Mouse (Mus musculus): Measurements from ENCODE around the gene Scand1. TPM values are rescaled to one million over a fixed set of nuclear protein-coding genes. Genes with fewer than 3 reads are reported as not detected.
A peak's percentile ranks its signal among the peaks of the same experiment; 100 is the strongest.

Gene Scand1
- 140 and 181 TPM in 2 replicates for polyA plus RNA-seq (2015; fragmentation: Nextera tagmentation; extraction: Ambion mirVana)

DNA sequence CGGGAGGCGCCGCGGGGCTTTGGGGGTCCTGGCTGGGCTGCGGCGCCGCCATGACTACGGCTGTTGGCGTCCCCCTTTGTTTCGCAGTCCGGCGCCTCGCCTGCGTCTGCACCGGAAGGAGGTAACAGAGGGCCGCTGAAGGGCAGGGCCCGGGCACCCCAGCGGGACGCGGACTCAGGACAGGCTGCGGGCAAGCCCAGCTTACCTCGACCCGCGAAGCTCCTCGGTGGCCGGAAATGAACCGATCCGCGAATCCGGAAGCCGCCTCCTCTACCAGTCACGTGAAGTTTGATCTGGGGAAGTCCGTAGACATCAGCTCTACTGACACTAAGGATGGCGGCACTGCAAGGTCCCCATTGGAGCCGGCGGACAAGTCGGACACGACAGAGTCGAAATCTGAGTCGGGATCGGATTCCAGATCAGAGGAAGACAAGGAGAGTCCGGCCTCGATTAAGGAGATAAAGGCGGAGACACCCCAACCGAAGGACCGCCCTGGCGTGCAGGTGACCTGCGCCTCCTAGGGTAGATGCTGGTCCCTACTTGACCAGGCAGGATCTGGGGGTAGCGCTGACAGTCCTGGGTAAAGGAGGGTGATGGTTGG, at the start of gene Scand1, which contains the start of gene Cnbd2:
Gene Scand1, minus strand, starts transcription at position 408 of the 601 bp plus-strand sequence.
Gene Cnbd2, plus strand, starts transcription at position 3 of the 601 bp plus-strand sequence.
- ATAC-seq (replicated peaks; ENCODE audit: low FRiP score, low read depth) (peak; percentile 91), DNase-seq (ENCODE audit: low spot score) (peak; percentile 89)
- Histone ChIP-seq H3K9me3 (replicated peaks; ENCODE audit: low read length) (no peaks in the 10 kb centered on the region), H3K27ac (peak within 1 kb of the TSS; percentile 99), H3K4me3 (replicated peaks; ENCODE audit: low read depth, low read length) (peak within 1 kb of the TSS; percentile 81), H3K27me3 (ENCODE audit: insufficient read depth, low read length) (no peaks in the 10 kb centered on the region), H3K4me1 (replicated peaks; ENCODE audit: insufficient read depth, low read length) (no peaks in the 10 kb centered on the region), H3K4me2 (ENCODE audit: low read length) (peak within 1 kb of the TSS; percentile 75), H3K9ac (ENCODE audit: low read depth, low read length) (peak within 1 kb of the TSS; percentile 93), H3K36me3 (ENCODE audit: insufficient read depth, low read length) (0 out of 2 replicates have a peak, but pooled peaks cover 3% of the 10 kb centered on the region)
- WGBS: 2% methylated on average over 46 of the region's 49 CpGs
- peak; percentile 46 for TF ChIP-seq CTCF (IDR thresholded peaks at IDR 0.05; ENCODE audit: low read depth)

DNA sequence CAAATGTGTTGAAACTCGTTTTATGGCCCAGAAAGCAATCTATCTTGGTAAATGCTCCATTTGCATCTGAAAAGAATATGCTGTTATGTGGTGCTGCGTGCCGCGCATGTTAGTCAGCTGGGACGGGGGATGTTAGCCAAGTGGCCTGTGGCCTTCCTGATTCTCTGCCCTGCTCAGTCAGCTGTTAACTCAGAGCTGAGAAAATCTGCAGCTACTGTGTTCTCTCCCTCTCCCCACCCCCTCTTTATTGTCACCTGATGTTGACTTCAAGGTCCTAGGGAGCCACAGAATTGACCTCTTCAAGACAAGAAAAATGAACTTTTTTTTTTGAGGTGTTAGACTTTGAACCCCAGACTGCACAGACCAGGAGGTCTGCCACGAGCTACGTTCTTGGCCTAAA, 43.5 kb upstream of the Scand1 start:
- H3K27ac ChIP-seq: no peak overlapping the region
- ATAC-seq (replicated peaks; ENCODE audit: low FRiP score, low read depth) (peak; percentile 69; the same call in 1 of the 2 replicates), DNase-seq (ENCODE audit: low spot score) (peak; percentile 35)
- no peak overlapping the region for H3K4me2 ChIP-seq (ENCODE audit: low read length)
- no peaks in the 10 kb centered on the region for H3K36me3 ChIP-seq (ENCODE audit: insufficient read depth, low read length)
- no peak for TF ChIP-seq CTCF (IDR thresholded peaks at IDR 0.05; ENCODE audit: low read depth)
- no peak overlapping the region for H3K4me3 ChIP-seq (replicated peaks; ENCODE audit: low read depth, low read length)
- WGBS: 43% methylated on average over 7 of the region's 7 CpGs
- no peaks in the 10 kb centered on the region for H3K27me3 ChIP-seq (ENCODE audit: insufficient read depth, low read length)
- no peaks in the 10 kb centered on the region for H3K4me1 ChIP-seq (replicated peaks; ENCODE audit: insufficient read depth, low read length)
- no peaks in the 10 kb centered on the region for H3K9me3 ChIP-seq (replicated peaks; ENCODE audit: low read length)
- H3K9ac ChIP-seq (ENCODE audit: low read depth, low read length): no peak overlapping the region

DNA sequence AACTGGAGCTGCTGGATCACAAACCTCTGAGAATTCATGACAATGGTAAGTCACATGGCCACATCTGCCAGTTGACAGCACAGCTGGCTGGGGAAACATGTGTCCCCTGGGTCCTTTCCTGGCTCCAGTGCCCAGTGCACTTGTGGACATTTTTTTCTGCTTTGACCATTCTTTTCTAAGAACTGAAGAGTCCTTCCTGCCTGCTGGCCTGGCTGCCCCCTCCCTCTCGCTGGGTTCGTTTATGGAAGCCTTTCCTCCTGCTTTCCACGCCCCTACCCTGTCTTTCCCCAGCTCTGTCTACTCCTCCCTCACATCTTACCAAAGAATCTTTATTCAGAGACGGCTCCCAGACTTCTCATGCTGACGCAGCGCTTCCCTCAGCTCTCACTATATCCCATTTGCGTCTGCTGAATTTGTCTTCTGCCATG, 40.8 kb upstream of the Scand1 start:
- WGBS: 23% methylated on average over 7 of the region's 7 CpGs
- Histone ChIP-seq H3K4me1 (replicated peaks; ENCODE audit: insufficient read depth, low read length) (no peaks in the 10 kb centered on the region), H3K36me3 (ENCODE audit: insufficient read depth, low read length) (no peaks in the 10 kb centered on the region), H3K27me3 (ENCODE audit: insufficient read depth, low read length) (no peaks in the 10 kb centered on the region), H3K9ac (ENCODE audit: low read depth, low read length) (no peak overlapping the region), H3K4me2 (ENCODE audit: low read length) (no peak overlapping the region), H3K4me3 (replicated peaks; ENCODE audit: low read depth, low read length) (no peak overlapping the region), H3K27ac (no peak overlapping the region), H3K9me3 (replicated peaks; ENCODE audit: low read length) (no peaks in the 10 kb centered on the region)
- no peak for TF ChIP-seq CTCF (IDR thresholded peaks at IDR 0.05; ENCODE audit: low read depth)
- DNase-seq (ENCODE audit: low spot score) (peak; percentile 47), ATAC-seq (replicated peaks; ENCODE audit: low FRiP score, low read depth) (no peak)

DNA sequence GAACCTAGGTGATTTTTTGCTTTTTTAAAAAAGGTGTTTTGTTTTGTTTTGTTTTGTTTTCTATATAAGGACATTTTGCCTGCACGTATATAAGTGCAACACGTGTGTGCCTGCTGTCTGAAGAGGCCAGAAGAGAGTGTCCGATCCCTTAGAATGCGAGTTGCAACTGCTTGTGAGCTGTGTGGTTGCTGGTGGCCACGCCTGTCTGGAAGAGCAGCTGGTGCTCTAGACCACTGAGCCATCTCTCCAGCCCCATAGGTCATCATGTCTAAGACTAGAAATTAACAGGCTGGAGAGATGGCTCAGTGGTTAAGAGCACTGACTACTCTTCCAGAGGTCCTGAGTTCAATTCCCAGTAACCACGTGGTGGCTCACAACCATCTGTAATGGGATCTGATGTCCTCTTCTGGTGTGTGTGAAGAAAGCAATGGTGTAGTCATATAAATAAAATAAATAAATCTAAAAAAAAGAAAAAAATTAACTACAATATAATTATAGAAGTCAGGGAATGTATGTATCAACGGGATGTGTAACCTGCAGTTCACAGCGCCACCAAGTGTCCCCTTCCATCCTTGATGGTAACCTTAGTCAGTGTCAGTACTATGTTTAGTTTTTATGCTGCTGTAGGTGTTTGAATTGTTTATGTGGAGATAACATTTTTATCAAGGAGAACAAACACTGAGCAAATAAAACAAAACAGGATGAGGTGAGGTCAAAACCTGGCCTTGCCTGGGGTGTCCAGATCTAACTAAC, 40.1 kb upstream of the Scand1 start:
- Histone ChIP-seq H3K36me3 (ENCODE audit: insufficient read depth, low read length) (no peaks in the 10 kb centered on the region), H3K9ac (ENCODE audit: low read depth, low read length) (no peak overlapping the region), H3K9me3 (replicated peaks; ENCODE audit: low read length) (no peaks in the 10 kb centered on the region), H3K27me3 (ENCODE audit: insufficient read depth, low read length) (no peaks in the 10 kb centered on the region), H3K4me2 (ENCODE audit: low read length) (no peak overlapping the region), H3K4me3 (replicated peaks; ENCODE audit: low read depth, low read length) (no peak overlapping the region), H3K27ac (no peak overlapping the region), H3K4me1 (replicated peaks; ENCODE audit: insufficient read depth, low read length) (no peaks in the 10 kb centered on the region)
- TF ChIP-seq CTCF (IDR thresholded peaks at IDR 0.05; ENCODE audit: low read depth): peak; percentile 46; the same call in 1 of the 2 replicates
- no peak for ATAC-seq (replicated peaks; ENCODE audit: low FRiP score, low read depth)
- no peak for DNase-seq (ENCODE audit: low spot score)
- 77% methylated on average over 8 of the region's 8 CpGs for WGBS

DNA sequence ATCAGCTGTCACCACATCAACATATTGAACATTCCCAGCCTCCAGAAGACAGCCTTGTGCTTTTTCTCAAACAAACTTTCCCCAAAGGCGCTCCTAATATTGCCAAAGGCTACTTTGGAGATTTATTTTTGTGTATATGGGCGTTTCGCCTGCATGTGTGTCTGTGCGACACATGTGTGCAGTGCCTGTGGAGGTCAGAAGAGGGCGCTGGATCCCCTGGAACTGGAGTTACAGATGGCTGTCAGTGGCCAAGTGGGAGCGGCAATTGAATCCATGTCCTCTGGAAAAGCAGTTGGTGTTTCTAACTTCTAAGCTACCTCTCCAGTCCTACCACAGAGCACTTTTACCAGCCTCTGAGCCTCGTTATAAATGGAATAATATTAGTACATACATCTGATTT, 38.7 kb upstream of the Scand1 start:
- H3K4me2 ChIP-seq (ENCODE audit: low read length): no peak overlapping the region
- no peak overlapping the region for H3K27ac ChIP-seq
- no peaks in the 10 kb centered on the region for H3K9me3 ChIP-seq (replicated peaks; ENCODE audit: low read length)
- 85% methylated on average over 7 of the region's 7 CpGs for WGBS
- no peaks in the 10 kb centered on the region for H3K27me3 ChIP-seq (ENCODE audit: insufficient read depth, low read length)
- no peak overlapping the region for H3K4me3 ChIP-seq (replicated peaks; ENCODE audit: low read depth, low read length)
- no peaks in the 10 kb centered on the region for H3K4me1 ChIP-seq (replicated peaks; ENCODE audit: insufficient read depth, low read length)
- ATAC-seq (replicated peaks; ENCODE audit: low FRiP score, low read depth): no peak
- H3K36me3 ChIP-seq (ENCODE audit: insufficient read depth, low read length): no peaks in the 10 kb centered on the region
- peak; percentile 28; the same call in 1 of the 2 replicates for TF ChIP-seq CTCF (IDR thresholded peaks at IDR 0.05; ENCODE audit: low read depth)
- DNase-seq (ENCODE audit: low spot score): no peak
- H3K9ac ChIP-seq (ENCODE audit: low read depth, low read length): no peak overlapping the region

DNA sequence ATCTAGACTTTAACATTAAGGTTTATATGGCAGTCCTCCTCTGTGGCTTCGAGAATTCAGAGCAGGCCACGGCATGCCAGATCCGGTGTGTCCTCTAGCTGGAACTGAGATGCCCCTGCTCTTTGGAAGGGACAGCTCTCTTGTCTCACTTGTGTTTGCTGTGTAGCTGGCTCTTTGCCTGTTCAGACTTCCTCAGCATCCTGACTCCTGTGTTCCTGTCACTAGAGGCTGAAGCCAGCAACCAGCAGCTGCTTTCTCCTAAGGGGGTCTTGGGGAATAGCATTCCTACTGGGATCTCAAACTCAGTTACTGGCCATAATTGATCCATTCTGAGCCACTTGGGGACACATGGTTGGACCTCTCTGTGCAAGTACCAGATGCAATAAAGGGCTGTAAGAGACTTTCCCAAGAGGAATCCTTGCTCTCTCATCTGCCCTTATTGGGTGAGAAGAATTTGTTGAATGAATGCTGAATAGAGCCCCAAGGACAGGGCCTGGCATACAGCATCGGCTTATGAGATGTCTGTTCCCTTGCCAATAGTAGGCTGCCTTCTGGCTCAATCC, 36.9 kb upstream of the Scand1 start:
- no peaks in the 10 kb centered on the region for H3K36me3 ChIP-seq (ENCODE audit: insufficient read depth, low read length)
- H3K9me3 ChIP-seq (replicated peaks; ENCODE audit: low read length): no peaks in the 10 kb centered on the region
- WGBS: 80% methylated on average over 4 of the region's 4 CpGs
- H3K27me3 ChIP-seq (ENCODE audit: insufficient read depth, low read length): no peaks in the 10 kb centered on the region
- no peak for ATAC-seq (replicated peaks; ENCODE audit: low FRiP score, low read depth)
- no peaks in the 10 kb centered on the region for H3K4me1 ChIP-seq (replicated peaks; ENCODE audit: insufficient read depth, low read length)
- TF ChIP-seq CTCF (IDR thresholded peaks at IDR 0.05; ENCODE audit: low read depth): no peak
- no peak overlapping the region for H3K4me3 ChIP-seq (replicated peaks; ENCODE audit: low read depth, low read length)
- H3K4me2 ChIP-seq (ENCODE audit: low read length): no peak overlapping the region
- DNase-seq (ENCODE audit: low spot score): no peak
- no peak overlapping the region for H3K27ac ChIP-seq
- H3K9ac ChIP-seq (ENCODE audit: low read depth, low read length): no peak overlapping the region
